8 mouse cellular contexts compared by ENCODE assay signal in the genomic region with DNA sequence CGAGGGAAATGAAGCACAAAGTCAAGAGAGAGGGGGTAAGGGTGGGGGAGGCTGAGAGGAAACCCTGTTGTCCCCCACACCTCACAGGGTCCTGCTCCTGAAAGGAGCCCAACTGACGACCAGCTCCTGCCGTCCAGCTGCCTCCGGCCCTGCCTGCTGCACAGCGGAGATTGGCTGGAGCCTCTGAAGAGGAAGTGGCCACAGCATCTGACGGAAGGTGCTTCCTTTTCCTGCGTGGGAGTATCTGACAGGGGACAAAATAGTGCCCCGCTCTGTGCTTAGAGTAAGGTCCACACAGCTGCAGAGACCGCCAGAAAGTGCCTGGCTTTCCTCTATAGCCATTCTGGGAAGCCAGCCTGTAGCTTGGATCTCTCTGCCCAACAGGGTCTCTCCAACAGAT. TPM values are rescaled to one million over a fixed set of nuclear protein-coding genes. Genes with fewer than 3 reads are reported as not detected.
A peak's percentile ranks its signal among the peaks of the same experiment; 100 is the strongest.
DNase-seq lines count a peak whose midpoint lies in the region; ATAC-seq lines count a peak whose summit lies in the region.

No protein-coding gene starts in this region.

- 44% methylated on average over 9 of the region's 9 CpGs for WGBS in kidney, embryonic 15.5 days

- H3K36me3 ChIP-seq in kidney, embryonic 15.5 days = no peaks in the 10 kb centered on the region

- no peaks in the 10 kb centered on the region for H3K4me1 ChIP-seq in kidney, embryonic 15.5 days

- H3K4me2 ChIP-seq in kidney, embryonic 15.5 days = peak overlapping the region; percentile 40

- peak; percentile 21 for DNase-seq in gastrocnemius, postnatal 25 days
- DNase-seq in gastrocnemius, adult 8-10 months (ENCODE audit: low spot score in 2 of 2) = no peak
- peak; percentile 98 for DNase-seq in heart, adult 11 months
- DNase-seq in lung, postnatal 14 days = peak; percentile 55
- DNase-seq in thymus, postnatal 0 days (ENCODE audit: low spot score) = no peak
- DNase-seq in layer of hippocampus, adult 18-20 months (ENCODE audit: low spot score in 2 of 2) = no peak

- ATAC-seq in kidney, embryonic 15.5 days (replicated peaks; ENCODE audit: low FRiP score) = peak; percentile 46; the same call in 1 of the 2 replicates
- ATAC-seq in cerebellum, adult (ENCODE audit: insufficient number of reproducible peaks, low FRiP score, low TSS enrichment) = no peak

- H3K27me3 ChIP-seq in kidney, embryonic 15.5 days = no peaks in the 10 kb centered on the region

- no peak overlapping the region for H3K9ac ChIP-seq in kidney, embryonic 15.5 days

- peak overlapping the region; percentile 32 for H3K4me3 ChIP-seq in kidney, embryonic 15.5 days (replicated peaks)

- peak overlapping the region; percentile 41; the same call in 1 of the 2 replicates for H3K27ac ChIP-seq in kidney, embryonic 15.5 days

- no peaks in the 10 kb centered on the region for H3K9me3 ChIP-seq in kidney, embryonic 15.5 days (replicated peaks)

RNA-seq across cellular contexts. Expression of gene Arhgap25, which starts 36.9 kb away (rescaled TPM):
- 1 to 10 TPM in 1 of 2 experiments, under 1 TPM in 1; 0.82 to 1.3 TPM for total RNA-seq in gastrocnemius, postnatal 25 days (2021)
- total RNA-seq in gastrocnemius, adult 8-10 months (2022) = under 1 TPM; 0.77 to 0.99 (median 0.78) TPM
- 5.2 and 6.0 TPM in 2 replicates for polyA plus RNA-seq in kidney, embryonic 15.5 days (2015; fragmentation: Nextera tagmentation; extraction: Ambion mirVana)
- 34.5 and 34.6 TPM in 2 replicates for polyA plus RNA-seq in thymus, postnatal 0 days (2015; fragmentation: Nextera tagmentation; extraction: Ambion mirVana)
- 1 to 10 TPM; 1.7 to 2.9 TPM for total RNA-seq in layer of hippocampus, adult 18-20 months (2021)

Comparison
In these comparisons a context has a peak if more than half of its experiments do, and no peak if none do; other contexts are left out.
1. DNase-seq: peak in gastrocnemius, postnatal 25 days (single experiment), heart, adult 11 months (single experiment) and lung, postnatal 14 days (single experiment); none in gastrocnemius, adult 8-10 months (0 of 2), thymus, postnatal 0 days (single experiment) and layer of hippocampus, adult 18-20 months (0 of 2).